Comparison of ENCODE assay signal across 9 mouse cellular contexts in the genomic region with DNA sequence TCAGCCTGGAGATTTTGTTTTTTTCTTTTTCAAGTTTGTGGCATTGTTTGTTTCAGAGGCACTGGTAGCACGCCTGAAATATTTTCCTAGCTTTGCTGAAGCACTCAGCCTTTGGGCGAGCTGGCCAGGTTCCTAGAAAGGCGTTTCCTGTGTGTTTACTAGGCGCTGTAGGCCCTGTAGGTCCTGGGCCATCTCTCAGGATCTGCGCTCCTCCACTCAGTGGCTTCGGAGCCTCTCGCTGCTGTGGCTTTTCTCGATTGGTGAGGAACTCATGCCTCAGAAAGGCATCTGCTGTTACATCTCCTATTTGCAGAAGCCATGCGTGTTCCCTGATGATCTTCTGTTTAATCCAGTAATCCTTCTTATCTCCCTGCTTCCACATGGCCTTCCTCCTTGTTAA.
DNase-seq lines count a peak whose midpoint lies in the region; ATAC-seq lines count a peak whose summit lies in the region.
"Had no signal": no experiment of that assay in that cellular context is flagged by ENCODE, and none has a peak within 500 bp of the region (broad histone marks: within the 10 kb centered on the region; RNA-seq: fewer than 3 reads in every experiment).

No protein-coding gene starts in this region.

- H3K4me3 ChIP-seq in hindbrain, embryonic 16.5 days (ENCODE audit: low read length), result no peak overlapping the region
- H3K4me3 ChIP-seq in hindbrain, embryonic 12.5 days, result no peak overlapping the region
- H3K4me3 ChIP-seq: neural tube, embryonic 12.5 days had no signal

- 64% methylated on average over 9 of the region's 9 CpGs for whole genome bisulfite sequencing in hindbrain, embryonic 16.5 days
- WGBS in hindbrain, embryonic 12.5 days, result 84% methylated on average over 9 of the region's 9 CpGs

- 0 out of 2 replicates have a peak, but pooled peaks have one; percentile 17 for ATAC-seq in hindbrain, embryonic 16.5 days
- no peak for ATAC-seq in hindbrain, embryonic 12.5 days (ENCODE audit: low FRiP score)

- no peak overlapping the region for H3K9ac ChIP-seq in hindbrain, embryonic 16.5 days (ENCODE audit: low read depth, low read length)
- H3K9ac ChIP-seq in hindbrain, embryonic 12.5 days, result no peak overlapping the region
- H3K9ac ChIP-seq: neural tube, embryonic 12.5 days had no signal

- intact Hi-C loops in gastrocnemius, postnatal 36 days (cut with DNase I), result no loop called here

- H3K36me3 ChIP-seq in hindbrain, embryonic 16.5 days (ENCODE audit: control insufficient read depth, insufficient read depth, low read length), result no peaks in the 10 kb centered on the region
- no peaks in the 10 kb centered on the region for H3K36me3 ChIP-seq in hindbrain, embryonic 12.5 days
- H3K36me3 ChIP-seq: neural tube, embryonic 12.5 days had no signal

- DNase-seq in adipocyte (ENCODE audit: low spot score), result peak; percentile 78
- peak; percentile 33 to 60 for DNase-seq in gastrocnemius, postnatal 36 days
- peak; percentile 59 for DNase-seq in lung, postnatal 14 days
- no peak for DNase-seq in thymus, adult 18-20 months
- DNase-seq in thymus, postnatal 10 days (ENCODE audit: low spot score in 2 of 2), result no peak
- no peak for DNase-seq in spleen, postnatal 4 days (ENCODE audit: low spot score in 2 of 2)

- no peak overlapping the region for H3K4me2 ChIP-seq in hindbrain, embryonic 16.5 days (ENCODE audit: low read length)
- no peak overlapping the region for H3K4me2 ChIP-seq in hindbrain, embryonic 12.5 days (replicated peaks)
- H3K4me2 ChIP-seq: neural tube, embryonic 12.5 days had no signal

- 0 out of 2 replicates have a peak, but pooled peaks cover 2% of the 10 kb centered on the region for H3K9me3 ChIP-seq in hindbrain, embryonic 16.5 days (ENCODE audit: control insufficient read depth, low read length)
- no peaks in the 10 kb centered on the region for H3K9me3 ChIP-seq in hindbrain, embryonic 12.5 days (replicated peaks)
- H3K9me3 ChIP-seq: neural tube, embryonic 12.5 days had no signal

- no peaks in the 10 kb centered on the region; the same call in none of the 2 replicates for H3K4me1 ChIP-seq in hindbrain, embryonic 16.5 days (ENCODE audit: control insufficient read depth, insufficient read depth, low read depth, low read length)
- no peaks in the 10 kb centered on the region for H3K4me1 ChIP-seq in hindbrain, embryonic 12.5 days
- H3K4me1 ChIP-seq: neural tube, embryonic 12.5 days had no signal

- H3K27ac ChIP-seq in hindbrain, embryonic 16.5 days (ENCODE audit: low read depth, low read length), result no peak overlapping the region
- H3K27ac ChIP-seq in hindbrain, embryonic 12.5 days, result no peak overlapping the region
- H3K27ac ChIP-seq: neural tube, embryonic 12.5 days had no signal

- no peaks in the 10 kb centered on the region for H3K27me3 ChIP-seq in hindbrain, embryonic 16.5 days (replicated peaks; ENCODE audit: control insufficient read depth, insufficient read depth, low read length)
- H3K27me3 ChIP-seq in hindbrain, embryonic 12.5 days, result no peaks in the 10 kb centered on the region
- H3K27me3 ChIP-seq: neural tube, embryonic 12.5 days had no signal

Comparison
In these comparisons a context has a peak if more than half of its experiments do, and no peak if none do; other contexts are left out.
1. DNase-seq: peak in adipocyte (single experiment), gastrocnemius, postnatal 36 days (2 of 2) and lung, postnatal 14 days (single experiment); none in thymus, adult 18-20 months (0 of 2), thymus, postnatal 10 days (0 of 2) and spleen, postnatal 4 days (0 of 2).